Mouse (Mus musculus) 416B (cell line): ENCODE measurements around the gene Stab2.

Experiments
- DNase-seq: peaks from one replicate; pipeline ENCODE4 v3.0.0; 2011; ENCODE audit warnings: low read depth

The Stab2 gene

GRCm38 (mm10) chr10:86825871-86826522 is 181.8 kb downstream of the Stab2 start:
- no peak for DNase-seq

DNA sequence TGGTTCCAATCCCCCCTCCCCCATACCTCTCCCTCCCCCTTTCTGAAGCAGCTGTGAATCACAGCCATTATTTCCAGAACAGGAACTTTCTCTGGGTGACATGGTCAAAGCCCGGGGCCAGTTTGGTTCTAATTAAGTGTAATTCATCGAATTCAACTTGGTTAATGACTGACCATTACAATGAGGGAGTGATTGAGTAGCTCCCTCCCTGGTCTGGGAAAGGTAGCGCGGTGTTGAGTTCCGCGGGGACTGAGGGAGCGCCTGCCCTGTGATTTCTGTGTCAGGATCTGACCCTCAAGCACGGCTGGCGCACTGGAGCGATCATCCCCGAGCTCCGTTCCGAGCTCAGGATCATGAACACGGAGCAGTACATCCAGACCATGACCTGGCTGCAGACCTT is 183.0 kb downstream of the Stab2 start:
- DNase-seq, result no peak

DNA sequence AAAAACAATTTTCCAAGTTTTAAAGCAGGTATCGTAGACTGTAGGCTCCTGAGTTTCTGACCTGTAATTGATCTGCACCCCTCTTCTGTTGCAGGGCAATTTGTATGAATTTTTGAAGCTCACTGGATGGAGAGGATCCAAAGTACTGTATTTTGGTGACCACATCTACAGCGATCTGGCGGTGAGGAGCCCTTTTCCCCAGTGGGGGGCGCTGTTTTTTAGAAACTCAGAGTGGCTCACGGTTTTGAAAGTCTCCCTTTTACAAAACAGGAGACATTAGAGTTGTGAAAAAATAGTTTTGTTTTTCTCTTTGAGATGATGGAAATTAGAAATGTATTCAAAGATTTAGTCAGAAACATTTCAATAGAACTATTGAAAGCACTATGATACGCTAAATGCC is 183.7 kb downstream of the Stab2 start:
- no peak for DNase-seq

GRCm38 (mm10) chr10:86821014-86821413 is 186.8 kb downstream of the Stab2 start:
- DNase-seq, result no peak

- DNase-seq, result peak; percentile 14
These were observed 188.1 kb downstream of the Stab2 start for GRCm38 (mm10) chr10:86819649-86820165.

- no peak for DNase-seq
These were observed 192.7 kb downstream of the Stab2 start for GRCm38 (mm10) chr10:86815133-86815532.

- no peak for DNase-seq
These were observed 193.3 kb downstream of the Stab2 start for GRCm38 (mm10) chr10:86814292-86815131.

- DNase-seq, result no peak
These were observed 197.2 kb downstream of the Stab2 start for GRCm38 (mm10) chr10:86810612-86811011.

DNA sequence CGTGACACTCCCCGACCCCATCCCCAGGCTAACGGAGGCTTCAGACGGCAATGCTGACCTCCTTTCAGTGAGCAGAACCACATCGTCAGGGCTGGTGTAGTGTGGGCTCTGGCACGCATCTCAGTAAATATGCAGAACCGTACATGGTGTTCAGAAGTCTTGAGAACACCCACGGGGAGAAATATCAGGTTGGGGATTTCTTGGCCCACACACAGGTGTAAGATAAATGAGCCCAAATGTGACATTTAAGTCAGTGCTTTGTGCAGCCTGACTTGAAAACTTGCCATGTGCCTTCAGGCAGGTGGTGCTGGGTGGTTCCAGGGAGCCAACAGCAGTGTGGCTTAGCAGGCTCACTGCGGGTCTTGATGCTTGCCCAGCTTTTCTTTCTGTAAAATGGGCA is 197.8 kb downstream of the Stab2 start:
- no peak for DNase-seq

GRCm38 (mm10) chr10:86808013-86808758 is 199.6 kb downstream of the Stab2 start:
- no peak for DNase-seq

DNA sequence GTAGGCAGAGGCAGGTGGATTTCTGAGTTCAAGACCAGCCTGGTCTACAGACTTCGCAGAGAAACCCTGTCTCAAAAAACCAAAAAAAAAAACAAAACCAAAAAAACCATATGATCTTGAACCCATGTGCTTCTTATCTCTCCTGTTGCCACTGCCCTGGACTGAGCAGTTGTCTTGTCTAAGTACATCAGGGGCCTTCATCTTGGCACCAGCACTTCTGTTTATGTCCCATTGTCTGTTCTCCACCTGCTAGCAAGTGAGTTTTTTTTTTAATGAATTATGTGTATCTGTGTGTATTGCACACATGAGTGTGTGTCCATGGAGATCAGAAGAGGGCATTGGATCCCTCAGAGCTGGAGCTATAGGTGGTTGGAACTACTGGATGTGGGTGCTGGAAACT is 200.5 kb downstream of the Stab2 start:
- no peak for DNase-seq

- no peak for DNase-seq
These were observed 211.6 kb downstream of the Stab2 start for GRCm38 (mm10) chr10:86796073-86796741.

DNA sequence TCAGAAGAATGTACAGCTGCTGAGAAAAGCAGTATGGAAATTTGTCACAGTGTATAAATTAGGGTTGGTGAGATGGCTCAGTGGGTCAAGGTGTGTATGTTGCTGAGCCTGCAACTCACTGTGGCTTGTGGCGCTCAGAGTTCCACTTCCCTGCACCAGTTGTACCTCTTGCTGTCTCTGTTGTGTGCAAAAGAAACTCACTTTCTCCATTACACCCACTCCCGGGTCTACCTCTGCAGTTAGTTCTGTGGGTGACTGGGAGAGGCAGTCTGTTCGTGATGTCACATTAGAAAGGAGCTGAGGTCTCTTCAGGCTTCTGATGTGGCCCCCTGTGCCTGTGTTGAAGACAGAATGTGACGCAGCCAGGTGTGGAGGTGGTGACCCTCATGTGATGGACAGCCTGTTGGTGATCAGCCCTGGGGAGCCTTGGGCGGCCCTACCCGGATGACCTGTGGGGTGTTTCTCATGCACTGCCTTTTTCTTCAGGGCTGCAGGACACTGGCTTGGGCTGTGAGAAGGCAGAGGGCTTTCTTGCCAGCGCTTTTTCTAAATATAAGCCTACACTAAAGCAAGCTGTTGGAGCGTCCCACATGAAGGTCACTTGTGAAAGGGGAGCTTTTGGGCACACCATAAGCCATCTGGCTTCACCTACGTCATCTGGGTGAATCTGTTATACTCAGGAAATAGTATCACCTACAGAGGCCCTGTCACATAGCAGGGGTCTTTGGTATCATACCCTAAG is 212.9 kb downstream of the Stab2 start:
- no peak for DNase-seq

- DNase-seq, result no peak
These were observed 213.6 kb downstream of the Stab2 start for GRCm38 (mm10) chr10:86794196-86794595.

DNA sequence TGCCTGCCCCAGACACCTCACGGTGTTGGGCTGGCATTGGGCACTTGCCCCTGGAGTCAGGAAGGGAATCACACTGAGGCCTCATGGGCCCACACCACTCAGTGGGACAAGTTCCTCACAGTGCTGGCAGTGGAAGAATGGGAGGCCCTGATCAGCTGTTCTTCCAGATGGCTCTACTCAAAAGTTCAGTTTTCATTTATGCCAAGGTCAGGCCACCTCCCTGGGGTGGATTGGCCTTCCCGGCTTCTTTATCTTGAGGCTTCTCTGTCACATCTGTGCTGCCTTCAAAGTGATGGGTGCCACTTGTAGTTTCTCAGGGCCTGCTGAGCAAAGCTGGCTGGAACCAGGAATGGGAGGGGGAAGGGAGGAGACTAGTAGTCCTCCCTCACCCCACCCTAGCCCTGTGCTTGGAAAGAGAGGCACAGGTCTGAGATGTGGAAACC is 214.3 kb downstream of the Stab2 start:
- DNase-seq, result no peak

GRCm38 (mm10) chr10:86791507-86792184 is 216.2 kb downstream of the Stab2 start:
- no peak for DNase-seq
